Mouse (Mus musculus) myocyte (in vitro differentiated cells): ENCODE data around the gene Mum1.

ENCODE experiments used
- MAX ChIP-seq: IDR thresholded peaks from one replicate; pipeline ENCODE4 v1.6.1; 2011; ENCODE audit warnings: low read depth, mild to moderate bottlenecking, control low read depth
- POLR2AphosphoS2 ChIP-seq: IDR thresholded peaks from one replicate; pipeline ENCODE4 v1.6.1; 2011; ENCODE audit warnings: low read depth, control low read depth; ENCODE audit not compliant: insufficient read length

- TF ChIP-seq MAX = no peak
- TF ChIP-seq POLR2AphosphoS2 = no peak
Observed at GRCm38 (mm10) chr10:80271870-80272585, 45.8 kb downstream of the Mum1 start.
